Comparison of ENCODE assay signal across 8 mouse cellular contexts in the genomic region with DNA sequence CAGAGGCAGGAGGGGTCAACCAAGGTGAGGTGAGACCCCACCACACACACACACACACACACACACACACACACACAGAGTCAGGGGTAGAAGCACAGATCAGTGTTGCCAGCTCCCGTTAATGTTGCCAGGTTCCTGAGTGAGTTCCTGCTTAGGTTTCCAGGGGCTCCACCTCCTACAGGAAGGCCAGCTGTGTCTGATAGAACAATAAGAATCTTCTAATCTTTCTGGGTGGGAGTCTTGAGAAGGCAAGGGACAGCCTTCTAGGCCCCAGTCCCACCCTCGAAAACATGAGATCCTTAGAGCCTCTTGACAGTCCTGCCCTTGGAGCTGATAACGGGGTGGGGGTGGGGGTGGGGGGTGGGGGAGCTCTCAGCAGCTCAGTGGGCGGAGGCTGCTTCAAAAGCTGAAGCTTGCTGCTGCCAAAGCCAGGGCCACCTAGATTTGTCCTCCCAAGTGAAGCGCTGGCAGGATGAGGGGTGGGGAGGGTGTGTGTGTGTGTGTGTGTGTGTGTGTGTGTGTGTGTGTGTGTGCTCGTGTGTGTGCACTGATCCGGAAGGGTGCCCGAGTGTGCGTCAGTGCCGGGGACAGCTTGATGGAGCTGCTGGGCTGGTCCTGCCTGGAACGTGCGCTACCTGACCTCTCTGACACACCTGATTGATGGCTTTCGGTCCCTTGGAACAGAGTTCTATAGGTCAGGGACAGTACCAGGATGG. TPM values are rescaled to one million over a fixed set of nuclear protein-coding genes. Genes with fewer than 3 reads are reported as not detected.
A peak's percentile ranks its signal among the peaks of the same experiment; 100 is the strongest.
DNase-seq lines count a peak whose midpoint lies in the region; ATAC-seq lines count a peak whose summit lies in the region.

No protein-coding gene starts in this region.

- peaks cover 9% of the 10 kb centered on the region; the same call in 1 of the 2 replicates for H3K4me1 ChIP-seq in midbrain, embryonic 16.5 days (ENCODE audit: control insufficient read depth, insufficient read depth, low read length)
- peaks cover 29% of the 10 kb centered on the region for H3K4me1 ChIP-seq in midbrain, embryonic 13.5 days (replicated peaks)
- peaks cover 31% of the 10 kb centered on the region for H3K4me1 ChIP-seq in intestine, embryonic 16.5 days (ENCODE audit: control insufficient read depth, insufficient read depth, low read length)

- no peak overlapping the region for H3K4me3 ChIP-seq in midbrain, embryonic 16.5 days (ENCODE audit: low read depth, low read length)
- no peak overlapping the region for H3K4me3 ChIP-seq in midbrain, embryonic 13.5 days (replicated peaks)
- no peak overlapping the region for H3K4me3 ChIP-seq in intestine, embryonic 16.5 days (ENCODE audit: low read length)

- H3K36me3 ChIP-seq in midbrain, embryonic 16.5 days (ENCODE audit: control insufficient read depth, insufficient read depth, low read length), result no peaks in the 10 kb centered on the region
- no peaks in the 10 kb centered on the region for H3K36me3 ChIP-seq in midbrain, embryonic 13.5 days
- no peaks in the 10 kb centered on the region for H3K36me3 ChIP-seq in intestine, embryonic 16.5 days (ENCODE audit: control insufficient read depth, insufficient read depth, low read length)

- peak overlapping the region; percentile 15 for H3K4me2 ChIP-seq in midbrain, embryonic 16.5 days (ENCODE audit: low read length)
- H3K4me2 ChIP-seq in midbrain, embryonic 13.5 days (replicated peaks), result no peak overlapping the region
- H3K4me2 ChIP-seq in intestine, embryonic 16.5 days (ENCODE audit: low read depth, low read length), result peak overlapping the region; percentile 95

- 42% methylated on average over 13 of the region's 13 CpGs for WGBS in midbrain, embryonic 16.5 days
- 57% methylated on average over 13 of the region's 13 CpGs for WGBS in midbrain, embryonic 13.5 days
- whole genome bisulfite sequencing in intestine, embryonic 16.5 days, result 19% methylated on average over 13 of the region's 13 CpGs

- H3K9ac ChIP-seq in midbrain, embryonic 16.5 days (ENCODE audit: low read depth, low read length), result no peak overlapping the region; the same call in 1 of the 2 replicates
- H3K9ac ChIP-seq in midbrain, embryonic 13.5 days (replicated peaks), result no peak overlapping the region
- no peak overlapping the region for H3K9ac ChIP-seq in intestine, embryonic 16.5 days (ENCODE audit: low read depth, low read length)

- ATAC-seq in midbrain, embryonic 16.5 days, result no peak
- ATAC-seq in midbrain, embryonic 13.5 days, result no peak
- ATAC-seq in intestine, embryonic 16.5 days, result 0 out of 2 replicates have a peak, but pooled peaks have one; percentile 14
- no peak for ATAC-seq in inflammation-experienced regulatory T-cells, adult 6 months

- no peaks in the 10 kb centered on the region for H3K9me3 ChIP-seq in midbrain, embryonic 16.5 days (replicated peaks; ENCODE audit: control insufficient read depth, low read length, poor library complexity, severe bottlenecking)
- no peaks in the 10 kb centered on the region for H3K9me3 ChIP-seq in midbrain, embryonic 13.5 days
- no peaks in the 10 kb centered on the region for H3K9me3 ChIP-seq in intestine, embryonic 16.5 days (ENCODE audit: control insufficient read depth, low read length)

- H3K27me3 ChIP-seq in midbrain, embryonic 16.5 days (ENCODE audit: control insufficient read depth, insufficient read depth, low read depth, low read length), result no peaks in the 10 kb centered on the region
- H3K27me3 ChIP-seq in midbrain, embryonic 13.5 days, result peaks cover 10% of the 10 kb centered on the region
- H3K27me3 ChIP-seq in intestine, embryonic 16.5 days (replicated peaks; ENCODE audit: control insufficient read depth, insufficient read depth, low read length), result no peaks in the 10 kb centered on the region

- peak; percentile 71 to 83 for DNase-seq in heart, adult 18-20 months
- peak; percentile 74 to 82 for DNase-seq in lung, adult 18-20 months
- DNase-seq in spleen, postnatal 14 days (ENCODE audit: low spot score in 2 of 2), result no peak
- DNase-seq in thymus, postnatal 0 days (ENCODE audit: low spot score), result no peak

- H3K27ac ChIP-seq in midbrain, embryonic 16.5 days (ENCODE audit: low read length), result no peak overlapping the region
- no peak overlapping the region for H3K27ac ChIP-seq in midbrain, embryonic 13.5 days
- 0 out of 2 replicates have a peak overlapping the region, but pooled peaks have one; percentile 3 for H3K27ac ChIP-seq in intestine, embryonic 16.5 days (ENCODE audit: low read length)

RNA-seq across cellular contexts. Expression of gene Arl4d, which starts 3.4 kb away (rescaled TPM):
- polyA plus RNA-seq in midbrain, embryonic 16.5 days (2015; fragmentation: Nextera tagmentation; extraction: Ambion mirVana), result 6.2 and 6.8 TPM in 2 replicates
- 5.1 and 8.4 TPM in 2 replicates for polyA plus RNA-seq in midbrain, embryonic 13.5 days (2015; fragmentation: Nextera tagmentation; extraction: Ambion mirVana)
- total RNA-seq in heart, adult 18-20 months (2021), result 10 to 100 TPM; 19.6 to 22.5 TPM
- polyA plus RNA-seq in intestine, embryonic 16.5 days (2015; fragmentation: Nextera tagmentation; extraction: Ambion mirVana), result 6.6 and 6.9 TPM in 2 replicates
- 1 to 10 TPM in 1 of 3 experiments, under 1 TPM in 1, not detected in 1; 0.40 to 1.6 TPM for polyA plus RNA-seq in inflammation-experienced regulatory T-cells, adult 6 months (2017; shearing (Covaris generic))
- 3.0 and 3.1 TPM in 2 replicates for polyA plus RNA-seq in thymus, postnatal 0 days (2015; fragmentation: Nextera tagmentation; extraction: Ambion mirVana)

RNA-seq across cellular contexts. Expression of gene Rdm1, which starts 41.7 kb away (rescaled TPM):
- 10.6 and 10.7 TPM in 2 replicates for polyA plus RNA-seq in midbrain, embryonic 16.5 days (2015; fragmentation: Nextera tagmentation; extraction: Ambion mirVana)
- polyA plus RNA-seq in midbrain, embryonic 13.5 days (2015; fragmentation: Nextera tagmentation; extraction: Ambion mirVana), result 21.7 and 24.8 TPM in 2 replicates
- 10 to 100 TPM; 43.7 to 52.3 TPM for total RNA-seq in heart, adult 18-20 months (2021)
- 36.3 and 41.7 TPM in 2 replicates for polyA plus RNA-seq in intestine, embryonic 16.5 days (2015; fragmentation: Nextera tagmentation; extraction: Ambion mirVana)
- polyA plus RNA-seq in inflammation-experienced regulatory T-cells, adult 6 months (2017; shearing (Covaris generic)), result 10 to 100 TPM; 74.3 to 80.3 (median 78.1) TPM
- polyA plus RNA-seq in thymus, postnatal 0 days (2015; fragmentation: Nextera tagmentation; extraction: Ambion mirVana), result 44.5 and 46.0 TPM in 2 replicates

Comparison
In these comparisons a context has a peak if more than half of its experiments do, and no peak if none do; other contexts are left out.
1. DNase-seq: peak in heart, adult 18-20 months (2 of 2) and lung, adult 18-20 months (2 of 2); none in spleen, postnatal 14 days (0 of 2) and thymus, postnatal 0 days (single experiment).